Mouse (Mus musculus): ENCODE measurements around the gene Rasgef1c. TPM values are rescaled to one million over a fixed set of nuclear protein-coding genes. Genes with fewer than 3 reads are reported as not detected.
A peak's percentile ranks its signal among the peaks of the same experiment; 100 is the strongest.

The Rasgef1c gene
- polyA plus RNA-seq, 1 experiment from 2014 or later: 31.7 TPM

DNA sequence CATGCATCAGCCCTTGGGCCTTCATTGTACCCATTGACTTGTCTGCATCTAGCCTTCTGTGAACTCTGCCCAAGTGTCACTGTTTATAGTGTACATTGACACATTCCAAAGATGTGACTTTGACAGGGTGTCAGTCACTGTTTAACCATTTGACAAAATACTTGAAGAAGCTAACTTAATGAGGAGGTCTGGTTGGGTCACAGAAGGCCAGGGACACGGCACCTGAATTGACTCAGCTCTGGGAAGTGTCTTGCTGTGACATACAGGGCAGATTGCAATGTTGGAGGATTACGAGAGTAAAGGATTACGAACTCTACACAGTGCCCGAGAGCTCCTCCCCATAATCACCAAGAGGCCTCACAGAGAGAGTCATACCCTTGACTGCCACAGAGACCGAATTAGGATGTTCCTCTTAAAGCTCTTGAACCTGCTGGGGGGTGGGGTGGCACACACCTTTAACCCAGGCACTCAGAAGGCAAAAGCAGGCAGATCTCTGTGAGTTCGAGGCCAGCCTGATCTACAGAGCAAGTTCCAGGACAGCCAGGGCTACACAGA lies 79.1 kb downstream of the Rasgef1c start:
- H3K4me3 ChIP-seq (replicated peaks; ENCODE audit: low read length): no peak overlapping the region
- WGBS: 74% methylated on average over 6 of the region's 6 CpGs
- H3K4me2 ChIP-seq (replicated peaks): no peak overlapping the region
- no peaks in the 10 kb centered on the region for H3K4me1 ChIP-seq (replicated peaks; ENCODE audit: control insufficient read depth, insufficient read depth, low read length)
- no peaks in the 10 kb centered on the region for H3K27me3 ChIP-seq (ENCODE audit: control insufficient read depth, insufficient read depth, low read length)
- H3K27ac ChIP-seq: no peak overlapping the region
- no peak for DNase-seq (ENCODE audit: low spot score)
- H3K36me3 ChIP-seq (replicated peaks; ENCODE audit: control insufficient read depth, insufficient read depth): no peaks in the 10 kb centered on the region
- H3K9me3 ChIP-seq (ENCODE audit: control insufficient read depth, low read length): no peaks in the 10 kb centered on the region
- no peak overlapping the region for H3K9ac ChIP-seq
- no peak for ATAC-seq (ENCODE audit: low FRiP score)

DNA sequence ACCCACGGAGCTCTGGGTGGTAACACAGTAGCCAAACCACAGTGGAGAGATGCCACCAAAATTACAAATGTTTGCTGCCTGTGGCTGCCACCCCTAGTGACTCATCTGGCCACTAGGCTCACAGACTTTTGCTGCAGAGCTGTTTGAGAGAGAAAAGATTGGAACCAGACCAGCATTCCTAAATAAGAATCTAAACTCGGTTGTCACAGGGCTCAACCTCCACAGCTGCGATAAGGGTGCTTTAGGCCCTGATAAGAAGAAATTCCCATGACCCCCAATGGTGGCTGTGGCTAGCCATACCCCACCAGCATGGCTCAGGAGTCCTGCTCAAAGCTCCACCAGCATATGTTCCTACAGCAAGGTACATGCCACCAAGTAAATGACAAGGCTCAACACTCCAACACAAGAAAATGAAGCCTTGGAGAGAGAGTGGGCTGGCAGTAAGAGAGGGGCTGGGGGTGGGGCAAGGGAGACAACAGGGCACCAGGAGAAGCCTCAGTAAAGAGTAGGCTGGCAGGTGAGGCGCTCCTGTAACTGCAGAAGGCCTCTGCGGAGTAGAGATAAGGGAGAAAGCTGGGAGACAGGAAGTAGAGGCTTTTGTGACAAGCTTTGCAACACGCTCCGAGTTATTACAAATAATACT lies 79.8 kb downstream of the Rasgef1c start:
- Histone ChIP-seq H3K27me3 (ENCODE audit: control insufficient read depth, insufficient read depth, low read length) (no peaks in the 10 kb centered on the region), H3K27ac (no peak overlapping the region), H3K4me1 (replicated peaks; ENCODE audit: control insufficient read depth, insufficient read depth, low read length) (no peaks in the 10 kb centered on the region), H3K4me2 (replicated peaks) (no peak overlapping the region), H3K36me3 (replicated peaks; ENCODE audit: control insufficient read depth, insufficient read depth) (no peaks in the 10 kb centered on the region), H3K9me3 (ENCODE audit: control insufficient read depth, low read length) (no peaks in the 10 kb centered on the region), H3K4me3 (replicated peaks; ENCODE audit: low read length) (no peak overlapping the region), H3K9ac (no peak overlapping the region)
- DNase-seq (ENCODE audit: low spot score) (no peak), ATAC-seq (ENCODE audit: low FRiP score) (no peak)
- 85% methylated on average over 7 of the region's 7 CpGs for WGBS

DNA sequence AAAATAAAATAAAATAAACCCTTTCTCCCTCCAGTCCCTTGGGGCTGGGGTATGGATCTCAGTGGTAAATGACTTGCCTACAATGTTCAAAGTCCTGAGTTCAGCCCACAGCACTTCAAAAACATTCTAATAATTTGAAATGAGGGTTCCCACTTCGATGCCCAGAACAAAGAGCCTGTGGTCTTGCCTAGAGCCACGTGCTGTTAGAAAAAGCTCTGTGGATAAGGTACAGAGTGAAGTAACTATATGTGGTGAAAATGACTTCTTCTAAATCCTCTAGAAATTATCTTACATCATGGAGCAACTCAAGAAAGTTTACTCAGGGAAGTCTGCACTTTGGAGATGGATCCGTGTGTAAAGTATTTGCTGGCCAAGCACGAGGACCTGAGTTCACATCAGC lies 80.5 kb downstream of the Rasgef1c start:
- Histone ChIP-seq H3K9ac (no peak overlapping the region), H3K9me3 (ENCODE audit: control insufficient read depth, low read length) (no peaks in the 10 kb centered on the region), H3K4me1 (replicated peaks; ENCODE audit: control insufficient read depth, insufficient read depth, low read length) (no peaks in the 10 kb centered on the region), H3K27ac (no peak overlapping the region), H3K36me3 (replicated peaks; ENCODE audit: control insufficient read depth, insufficient read depth) (no peaks in the 10 kb centered on the region), H3K4me2 (replicated peaks) (no peak overlapping the region), H3K27me3 (ENCODE audit: control insufficient read depth, insufficient read depth, low read length) (no peaks in the 10 kb centered on the region), H3K4me3 (replicated peaks; ENCODE audit: low read length) (no peak overlapping the region)
- ATAC-seq (ENCODE audit: low FRiP score) (no peak), DNase-seq (ENCODE audit: low spot score) (no peak)
- WGBS: 86% methylated on average over 4 of the region's 4 CpGs

DNA sequence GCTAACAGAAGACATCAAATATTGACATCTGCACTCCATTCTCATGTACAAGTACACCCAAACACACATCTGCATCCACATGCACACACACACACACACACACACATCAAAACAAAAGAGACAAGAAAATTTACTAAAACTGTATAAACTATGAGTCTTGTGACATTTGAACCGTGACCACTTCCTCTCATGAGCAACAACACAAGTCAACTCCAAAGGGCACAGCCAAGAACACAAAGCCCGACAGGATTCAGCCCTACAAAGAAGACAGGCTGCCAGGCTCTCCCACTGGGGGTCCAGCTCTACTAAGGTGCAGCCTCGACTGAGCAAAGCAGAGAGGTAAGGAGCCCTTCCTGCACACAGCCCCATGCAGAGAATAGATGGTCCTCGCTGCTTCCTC lies 81.2 kb downstream of the Rasgef1c start:
- Histone ChIP-seq H3K27ac (no peak overlapping the region), H3K36me3 (replicated peaks; ENCODE audit: control insufficient read depth, insufficient read depth) (no peaks in the 10 kb centered on the region), H3K9ac (no peak overlapping the region), H3K9me3 (ENCODE audit: control insufficient read depth, low read length) (no peaks in the 10 kb centered on the region), H3K4me3 (replicated peaks; ENCODE audit: low read length) (no peak overlapping the region), H3K27me3 (ENCODE audit: control insufficient read depth, insufficient read depth, low read length) (no peaks in the 10 kb centered on the region), H3K4me2 (replicated peaks) (no peak overlapping the region), H3K4me1 (replicated peaks; ENCODE audit: control insufficient read depth, insufficient read depth, low read length) (no peaks in the 10 kb centered on the region)
- DNase-seq (ENCODE audit: low spot score) (no peak), ATAC-seq (ENCODE audit: low FRiP score) (no peak)
- 53% methylated on average over 4 of the region's 4 CpGs for WGBS

DNA sequence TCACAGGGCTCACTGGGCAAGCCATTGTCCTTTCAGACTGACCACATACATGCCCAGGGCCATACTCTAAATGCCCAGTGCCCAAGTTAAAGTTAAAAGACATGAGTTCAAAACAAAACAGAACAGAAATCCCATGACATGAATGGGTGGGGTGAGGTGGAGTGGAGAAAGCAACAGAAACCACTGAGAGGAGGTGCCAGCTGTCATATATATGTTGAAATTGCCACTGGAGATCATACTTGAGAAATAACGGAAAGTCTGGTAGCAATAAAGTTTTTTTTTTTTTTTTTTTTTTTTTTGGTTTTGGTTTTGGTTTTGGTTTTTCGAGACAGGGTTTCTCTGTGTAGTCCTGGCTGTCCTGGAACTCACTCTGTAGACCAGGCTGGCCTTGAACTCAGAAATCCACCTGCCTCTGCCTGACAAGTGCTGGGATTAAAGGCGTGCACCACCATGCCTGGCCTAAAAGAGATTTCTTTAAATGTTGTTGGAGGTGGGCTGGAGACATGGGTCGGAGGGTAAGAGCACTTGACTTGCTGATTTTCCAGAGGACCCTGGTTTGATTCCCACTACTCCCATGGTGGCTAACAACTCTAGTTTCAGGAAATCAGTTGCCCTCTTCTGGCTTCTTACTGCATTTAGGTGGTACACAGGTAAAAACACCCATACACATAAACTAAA lies 82.4 kb downstream of the Rasgef1c start:
- Histone ChIP-seq H3K27me3 (ENCODE audit: control insufficient read depth, insufficient read depth, low read length) (no peaks in the 10 kb centered on the region), H3K36me3 (replicated peaks; ENCODE audit: control insufficient read depth, insufficient read depth) (no peaks in the 10 kb centered on the region), H3K4me2 (replicated peaks) (no peak overlapping the region), H3K27ac (no peak overlapping the region), H3K4me1 (replicated peaks; ENCODE audit: control insufficient read depth, insufficient read depth, low read length) (no peaks in the 10 kb centered on the region), H3K9me3 (ENCODE audit: control insufficient read depth, low read length) (no peaks in the 10 kb centered on the region), H3K4me3 (replicated peaks; ENCODE audit: low read length) (no peak overlapping the region), H3K9ac (no peak overlapping the region)
- ATAC-seq (ENCODE audit: low FRiP score) (no peak), DNase-seq (ENCODE audit: low spot score) (no peak)
- WGBS: 87% methylated on average over 3 of the region's 4 CpGs

DNA sequence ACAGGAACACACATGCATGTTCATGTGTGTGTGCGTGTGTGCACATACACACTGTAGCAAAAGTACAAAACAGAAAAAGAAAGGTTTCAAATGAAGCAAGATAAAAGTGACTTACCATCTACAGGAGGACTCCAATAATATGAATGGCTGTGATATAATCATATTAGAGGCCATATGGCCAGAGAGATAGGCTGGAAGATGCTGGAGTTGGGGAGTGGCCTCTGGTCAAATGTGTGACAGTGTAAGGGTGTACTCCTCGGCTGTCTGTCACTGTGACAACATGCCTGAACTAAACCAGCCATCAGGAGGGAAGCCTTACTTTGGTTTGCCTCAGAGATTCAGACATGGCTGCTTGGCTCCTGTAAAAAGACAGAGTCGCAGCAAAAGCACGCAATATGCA lies 83.4 kb downstream of the Rasgef1c start:
- H3K9me3 ChIP-seq (ENCODE audit: control insufficient read depth, low read length): no peaks in the 10 kb centered on the region
- H3K36me3 ChIP-seq (replicated peaks; ENCODE audit: control insufficient read depth, insufficient read depth): no peaks in the 10 kb centered on the region
- no peak overlapping the region for H3K4me3 ChIP-seq (replicated peaks; ENCODE audit: low read length)
- H3K4me1 ChIP-seq (replicated peaks; ENCODE audit: control insufficient read depth, insufficient read depth, low read length): no peaks in the 10 kb centered on the region
- H3K27ac ChIP-seq: no peak overlapping the region
- DNase-seq (ENCODE audit: low spot score): no peak
- no peak for ATAC-seq (ENCODE audit: low FRiP score)
- no peak overlapping the region for H3K4me2 ChIP-seq (replicated peaks)
- H3K27me3 ChIP-seq (ENCODE audit: control insufficient read depth, insufficient read depth, low read length): no peaks in the 10 kb centered on the region
- 88% methylated on average over 4 of the region's 4 CpGs for WGBS
- H3K9ac ChIP-seq: no peak overlapping the region

DNA sequence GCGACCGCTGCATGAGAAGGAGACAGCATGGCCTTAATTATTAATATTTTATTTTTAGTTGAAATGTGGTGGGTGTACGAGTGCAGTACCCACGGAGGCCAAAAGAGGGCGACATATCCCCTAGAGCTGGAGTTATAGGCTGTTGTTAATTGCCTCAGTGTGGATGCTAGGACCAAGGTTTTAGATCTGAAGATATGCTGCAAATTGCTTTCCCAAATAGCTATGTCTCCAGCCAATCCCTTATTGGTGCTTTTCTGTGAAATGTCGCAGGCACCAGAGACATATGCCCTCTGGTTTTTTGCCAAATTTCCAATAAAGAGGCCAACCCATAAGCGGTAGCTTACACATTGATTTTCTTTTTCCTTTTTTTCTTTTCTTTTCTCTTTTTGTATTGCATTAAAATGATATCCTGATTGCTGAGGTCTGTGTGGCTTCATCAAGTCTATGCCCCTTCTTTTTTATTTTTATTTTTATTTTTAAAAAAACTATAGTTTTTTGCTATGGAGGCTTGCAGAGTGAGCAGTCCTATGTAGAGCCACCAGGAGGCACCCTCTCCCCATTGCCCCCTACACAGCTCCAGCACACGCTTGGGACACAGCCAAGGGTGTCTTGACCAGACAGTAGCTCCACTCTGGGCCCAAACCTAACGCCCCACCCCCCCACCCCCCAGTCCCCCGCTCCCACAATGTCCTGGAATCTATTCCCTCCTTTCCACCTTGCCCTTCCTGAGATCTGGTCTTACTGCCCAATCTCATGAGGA lies 84.8 kb downstream of the Rasgef1c start:
- no peak overlapping the region for H3K9ac ChIP-seq
- H3K4me3 ChIP-seq (replicated peaks; ENCODE audit: low read length): no peak overlapping the region
- ATAC-seq (ENCODE audit: low FRiP score) (no peak), DNase-seq (ENCODE audit: low spot score) (peak; percentile 72)
- no peaks in the 10 kb centered on the region for H3K27me3 ChIP-seq (ENCODE audit: control insufficient read depth, insufficient read depth, low read length)
- WGBS: 20% methylated on average over 10 of the region's 10 CpGs
- no peaks in the 10 kb centered on the region for H3K9me3 ChIP-seq (ENCODE audit: control insufficient read depth, low read length)
- H3K27ac ChIP-seq: no peak overlapping the region
- no peaks in the 10 kb centered on the region for H3K36me3 ChIP-seq (replicated peaks; ENCODE audit: control insufficient read depth, insufficient read depth)
- no peak overlapping the region for H3K4me2 ChIP-seq (replicated peaks)
- no peaks in the 10 kb centered on the region for H3K4me1 ChIP-seq (replicated peaks; ENCODE audit: control insufficient read depth, insufficient read depth, low read length)

DNA sequence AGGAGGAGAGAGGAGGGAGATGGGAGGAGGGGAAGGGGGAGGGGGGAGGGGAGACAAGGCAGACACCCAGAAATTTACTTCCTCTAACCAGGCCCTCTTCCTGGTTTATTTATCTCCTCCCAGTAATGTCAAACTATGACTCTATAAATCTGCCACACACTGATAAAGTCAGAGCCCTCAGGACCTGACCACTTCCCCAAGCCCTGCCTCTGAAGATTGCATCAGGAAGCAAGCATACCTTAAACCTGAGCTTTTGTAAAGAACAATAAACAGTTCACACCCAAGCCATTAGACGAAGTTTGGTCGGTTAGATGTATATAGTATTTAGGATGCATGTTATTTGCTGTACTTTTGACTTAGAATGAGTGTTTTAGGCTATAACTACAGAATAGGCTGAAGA lies 92.9 kb downstream of the Rasgef1c start:
- ATAC-seq (ENCODE audit: low FRiP score) (no peak), DNase-seq (ENCODE audit: low spot score) (no peak)
- Histone ChIP-seq H3K4me1 (replicated peaks; ENCODE audit: control insufficient read depth, insufficient read depth, low read length) (no peaks in the 10 kb centered on the region), H3K4me3 (replicated peaks; ENCODE audit: low read length) (no peak overlapping the region), H3K9me3 (ENCODE audit: control insufficient read depth, low read length) (no peaks in the 10 kb centered on the region), H3K9ac (no peak overlapping the region), H3K36me3 (replicated peaks; ENCODE audit: control insufficient read depth, insufficient read depth) (no peaks in the 10 kb centered on the region), H3K4me2 (replicated peaks) (no peak overlapping the region), H3K27ac (no peak overlapping the region), H3K27me3 (ENCODE audit: control insufficient read depth, insufficient read depth, low read length) (no peaks in the 10 kb centered on the region)
- WGBS: 86% methylated on average over 2 of the region's 2 CpGs

DNA sequence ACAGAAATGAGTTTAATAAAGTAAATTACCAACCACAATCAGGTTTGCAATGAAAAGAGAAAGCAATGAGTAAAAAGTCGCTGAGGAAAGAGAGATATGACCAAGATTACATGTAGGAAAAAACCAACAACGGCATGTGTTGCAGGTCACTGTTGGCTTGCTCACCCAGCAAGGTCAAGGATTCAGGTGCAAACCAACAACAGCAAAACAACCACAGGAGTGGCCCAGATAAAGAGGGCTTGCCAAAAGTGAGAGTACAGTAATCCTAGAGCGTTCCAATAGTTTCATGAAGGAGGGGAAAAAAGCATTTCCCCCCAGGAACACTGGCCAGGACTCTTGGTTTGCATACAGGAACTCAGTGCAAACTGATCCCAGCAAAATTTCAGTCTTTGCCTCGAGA lies 94.8 kb downstream of the Rasgef1c start:
- 84% methylated on average over 4 of the region's 4 CpGs for WGBS
- Histone ChIP-seq H3K9ac (no peak overlapping the region), H3K9me3 (ENCODE audit: control insufficient read depth, low read length) (no peaks in the 10 kb centered on the region), H3K27me3 (ENCODE audit: control insufficient read depth, insufficient read depth, low read length) (no peaks in the 10 kb centered on the region), H3K4me3 (replicated peaks; ENCODE audit: low read length) (no peak overlapping the region), H3K36me3 (replicated peaks; ENCODE audit: control insufficient read depth, insufficient read depth) (no peaks in the 10 kb centered on the region), H3K4me1 (replicated peaks; ENCODE audit: control insufficient read depth, insufficient read depth, low read length) (no peaks in the 10 kb centered on the region), H3K27ac (no peak overlapping the region), H3K4me2 (replicated peaks) (no peak overlapping the region)
- DNase-seq (ENCODE audit: low spot score) (no peak), ATAC-seq (ENCODE audit: low FRiP score) (no peak)

All from hindbrain, embryonic 14.5 days (tissue).